Mouse (Mus musculus): Measurements from ENCODE around the gene Gpatch2. TPM values are rescaled to one million over a fixed set of nuclear protein-coding genes. Genes with fewer than 3 reads are reported as not detected.

The Gpatch2 gene
- 25.7 and 28.0 TPM in 2 replicates for polyA plus RNA-seq (2016; fragmentation: Nextera tagmentation; extraction: Ambion mirVana)

DNA sequence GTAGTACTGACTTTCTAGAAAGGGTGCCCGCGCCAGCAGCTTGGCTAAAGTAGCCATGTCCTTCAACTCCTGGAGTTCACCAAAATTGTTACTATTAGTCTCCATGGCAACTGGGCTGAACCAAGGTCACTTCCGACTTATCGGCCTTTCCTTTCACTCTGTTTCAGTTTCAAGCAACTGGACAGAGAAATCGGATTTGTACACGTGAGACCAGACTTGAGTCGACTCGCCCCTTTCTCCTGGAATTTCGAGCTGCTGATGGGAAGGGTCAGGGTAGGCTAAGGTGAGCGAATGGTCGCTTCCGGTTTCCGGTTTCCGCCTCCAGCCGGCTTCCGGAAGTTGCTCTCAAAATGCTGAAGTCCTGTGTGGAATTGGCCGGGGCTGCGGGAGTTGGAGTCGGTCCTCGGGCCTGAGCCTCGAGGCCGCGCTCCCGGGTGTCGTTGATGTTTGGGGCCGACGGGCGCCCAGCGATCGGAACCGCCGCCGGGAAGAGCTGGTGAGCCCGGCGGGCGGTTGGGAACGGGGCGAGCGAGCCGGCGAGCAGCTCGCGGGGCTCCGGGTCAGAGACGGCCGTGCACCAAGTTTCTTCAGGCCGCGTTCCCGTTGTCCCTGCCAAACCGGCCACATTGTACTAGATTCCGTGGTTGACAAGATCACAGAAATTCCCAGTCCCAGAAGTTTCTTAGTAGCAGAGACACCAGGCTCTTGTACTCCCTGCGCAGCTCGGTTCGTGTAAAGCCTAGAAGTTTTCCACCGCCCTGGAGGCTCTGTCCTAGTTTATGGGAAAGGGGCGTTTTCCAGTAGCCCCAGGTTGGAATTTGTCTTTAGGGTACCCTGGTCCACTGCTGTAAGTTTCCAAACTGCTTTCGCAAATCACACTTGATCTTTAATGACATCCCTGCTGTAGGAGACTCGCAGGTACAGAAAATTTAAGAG, at the start of gene Gpatch2, which contains the start of gene Spata17:
TSS of gene Gpatch2 (plus strand) at position 328 of the 936 bp plus-strand sequence.
TSS of gene Spata17 (minus strand) at position 285 of the 936 bp plus-strand sequence.
- Histone ChIP-seq H3K36me3 (no peaks in the 10 kb centered on the region), H3K4me3 (peak within 1 kb of the TSS; percentile 81), H3K4me1 (peaks cover 12% of the 10 kb centered on the region), H3K27me3 (ENCODE audit: low read depth, poor library complexity, severe bottlenecking) (no peaks in the 10 kb centered on the region), H3K27ac (replicated peaks) (peak within 1 kb of the TSS; percentile 93), H3K9me3 (replicated peaks) (no peaks in the 10 kb centered on the region)
- DNase-seq (ENCODE audit: low spot score): peak; percentile 87
- 2% methylated on average over 58 of the region's 58 CpGs for WGBS

DNA sequence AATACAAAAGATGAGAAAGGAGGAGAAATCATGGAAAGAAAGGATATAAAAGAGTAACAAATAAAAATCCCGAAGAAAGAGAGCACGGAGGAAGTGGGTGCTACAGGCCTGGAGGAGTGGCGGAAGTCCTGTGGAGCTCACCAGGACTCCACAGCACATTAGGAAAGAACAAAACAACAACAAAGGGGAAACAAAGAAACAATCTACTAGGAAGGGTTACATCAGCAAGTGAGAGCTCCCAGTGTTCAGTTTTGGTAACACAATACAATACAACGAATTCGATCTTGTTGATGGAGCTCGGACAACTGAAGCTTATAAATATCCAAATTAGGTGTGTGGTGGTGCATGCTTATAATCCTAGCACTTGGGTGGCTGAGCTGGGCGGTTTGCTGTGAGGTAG, 45.7 kb upstream of the Gpatch2 start:
- 69% methylated on average over 7 of the region's 7 CpGs for WGBS
- Histone ChIP-seq H3K27me3 (ENCODE audit: low read depth, poor library complexity, severe bottlenecking) (no peaks in the 10 kb centered on the region), H3K4me1 (peaks cover 5% of the 10 kb centered on the region; the same call in 1 of the 2 replicates), H3K9me3 (replicated peaks) (no peaks in the 10 kb centered on the region), H3K36me3 (no peaks in the 10 kb centered on the region), H3K27ac (replicated peaks) (no peak overlapping the region), H3K4me3 (no peak overlapping the region)
- no peak for DNase-seq (ENCODE audit: low spot score)

DNA sequence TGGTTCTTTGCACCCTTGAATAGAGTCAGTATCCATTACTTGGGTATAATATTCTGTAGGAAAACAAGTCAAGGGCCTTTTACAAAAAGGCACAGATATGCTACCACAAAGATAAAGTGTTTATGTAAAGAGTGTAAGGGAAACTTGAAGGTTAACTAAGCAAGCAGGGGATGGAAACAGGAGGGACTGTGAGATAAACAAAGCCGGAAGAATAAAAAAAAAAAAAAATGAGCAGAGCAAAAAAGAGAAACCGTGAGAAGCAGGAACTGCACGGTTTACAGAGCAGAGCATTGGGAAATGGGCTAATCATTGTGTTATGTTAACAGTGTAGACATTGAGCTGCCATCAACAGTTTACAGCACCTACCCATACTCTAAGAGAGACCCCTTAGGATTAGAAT, 44.9 kb upstream of the Gpatch2 start:
- no peak overlapping the region for H3K4me3 ChIP-seq
- H3K9me3 ChIP-seq (replicated peaks): no peaks in the 10 kb centered on the region
- peaks cover 5% of the 10 kb centered on the region; the same call in 1 of the 2 replicates for H3K4me1 ChIP-seq
- WGBS: 81% methylated on average over 3 of the region's 3 CpGs
- no peak overlapping the region for H3K27ac ChIP-seq (replicated peaks)
- no peaks in the 10 kb centered on the region for H3K27me3 ChIP-seq (ENCODE audit: low read depth, poor library complexity, severe bottlenecking)
- no peak for DNase-seq (ENCODE audit: low spot score)
- H3K36me3 ChIP-seq: no peaks in the 10 kb centered on the region

DNA sequence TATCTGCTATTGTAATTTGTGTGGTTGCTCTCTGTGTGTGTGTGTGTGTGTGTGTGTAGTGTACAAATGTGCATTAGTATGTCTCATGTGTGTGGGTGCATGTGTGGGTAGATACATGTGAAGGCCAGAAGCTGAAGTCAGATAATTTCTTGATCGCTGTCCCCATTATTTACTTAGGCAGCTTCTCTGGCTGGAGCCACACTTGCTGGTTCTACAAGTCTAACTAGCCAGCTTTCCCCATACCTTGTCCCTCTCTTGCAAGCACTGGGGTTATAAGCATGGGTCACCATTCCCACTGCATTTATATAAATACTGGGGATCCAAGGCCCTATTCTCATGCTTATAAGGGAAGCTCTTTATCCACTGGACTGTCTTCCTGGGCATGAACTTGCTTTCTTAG, 39.3 kb upstream of the Gpatch2 start:
- no peak for DNase-seq (ENCODE audit: low spot score)
- Histone ChIP-seq H3K36me3 (no peaks in the 10 kb centered on the region), H3K9me3 (replicated peaks) (no peaks in the 10 kb centered on the region), H3K27me3 (ENCODE audit: low read depth, poor library complexity, severe bottlenecking) (no peaks in the 10 kb centered on the region), H3K4me3 (no peak overlapping the region), H3K4me1 (peaks cover 5% of the 10 kb centered on the region; the same call in 1 of the 2 replicates), H3K27ac (replicated peaks) (no peak overlapping the region)
- 91% methylated on average over 1 of the region's 1 CpGs for WGBS

GRCm38 (mm10) chr1:187178546-187178945, 36.8 kb upstream of the Gpatch2 start:
- H3K4me3 ChIP-seq: no peak overlapping the region
- no peaks in the 10 kb centered on the region for H3K9me3 ChIP-seq (replicated peaks)
- no peaks in the 10 kb centered on the region for H3K36me3 ChIP-seq
- no peaks in the 10 kb centered on the region for H3K27me3 ChIP-seq (ENCODE audit: low read depth, poor library complexity, severe bottlenecking)
- DNase-seq (ENCODE audit: low spot score): no peak
- no peaks in the 10 kb centered on the region for H3K4me1 ChIP-seq
- H3K27ac ChIP-seq (replicated peaks): no peak overlapping the region
- 69% methylated on average over 1 of the region's 1 CpGs for WGBS

DNA sequence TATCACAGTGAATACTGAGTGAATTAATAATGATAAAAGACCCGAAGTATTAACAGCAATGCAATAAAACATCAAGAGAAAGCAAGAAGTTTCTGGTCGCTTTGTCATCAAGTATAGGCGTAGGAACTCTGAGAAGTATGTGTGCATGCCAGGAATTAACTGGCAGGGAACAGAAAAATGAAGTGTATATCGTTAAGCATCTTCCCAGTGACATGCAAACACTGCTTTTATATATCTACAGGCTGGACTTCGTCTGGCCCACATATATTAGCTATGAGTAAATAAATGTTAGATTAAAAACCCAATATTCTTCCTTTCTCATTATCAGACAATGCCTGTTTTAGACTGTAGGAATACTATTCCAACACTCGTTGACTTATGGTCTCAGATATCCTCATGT, 9.8 kb upstream of the Gpatch2 start:
- Histone ChIP-seq H3K36me3 (no peaks in the 10 kb centered on the region), H3K4me3 (no peak overlapping the region), H3K4me1 (no peaks in the 10 kb centered on the region), H3K27ac (replicated peaks) (no peak overlapping the region), H3K9me3 (replicated peaks) (no peaks in the 10 kb centered on the region), H3K27me3 (ENCODE audit: low read depth, poor library complexity, severe bottlenecking) (no peaks in the 10 kb centered on the region)
- no peak for DNase-seq (ENCODE audit: low spot score)
- WGBS: 87% methylated on average over 6 of the region's 6 CpGs

GRCm38 (mm10) chr1:187209496-187209895, 5.8 kb upstream of the Gpatch2 start:
- Histone ChIP-seq H3K27me3 (ENCODE audit: low read depth, poor library complexity, severe bottlenecking) (no peaks in the 10 kb centered on the region), H3K4me3 (no peak overlapping the region), H3K36me3 (no peaks in the 10 kb centered on the region), H3K27ac (replicated peaks) (no peak overlapping the region), H3K4me1 (no peaks in the 10 kb centered on the region), H3K9me3 (replicated peaks) (no peaks in the 10 kb centered on the region)
- WGBS: 62% methylated on average over 4 of the region's 4 CpGs
- DNase-seq (ENCODE audit: low spot score): no peak

GRCm38 (mm10) chr1:187210736-187211135, 4.6 kb upstream of the Gpatch2 start:
- Histone ChIP-seq H3K4me1 (0 out of 2 replicates have a peak, but pooled peaks cover 4% of the 10 kb centered on the region), H3K9me3 (replicated peaks) (no peaks in the 10 kb centered on the region), H3K4me3 (no peak overlapping the region), H3K27me3 (ENCODE audit: low read depth, poor library complexity, severe bottlenecking) (no peaks in the 10 kb centered on the region), H3K27ac (replicated peaks) (no peak overlapping the region), H3K36me3 (no peaks in the 10 kb centered on the region)
- 91% methylated on average over 4 of the region's 4 CpGs for WGBS
- no peak for DNase-seq (ENCODE audit: low spot score)

- 95% methylated on average over 9 of the region's 9 CpGs for WGBS
- Histone ChIP-seq H3K4me3 (no peak overlapping the region), H3K36me3 (no peaks in the 10 kb centered on the region), H3K27me3 (ENCODE audit: low read depth, poor library complexity, severe bottlenecking) (no peaks in the 10 kb centered on the region), H3K27ac (replicated peaks) (no peak overlapping the region), H3K9me3 (replicated peaks) (no peaks in the 10 kb centered on the region), H3K4me1 (peaks cover 12% of the 10 kb centered on the region)
- DNase-seq (ENCODE audit: low spot score): no peak
These were observed 1.5 kb downstream of the Gpatch2 start for GRCm38 (mm10) chr1:187216620-187217410.

GRCm38 (mm10) chr1:187220756-187221155, 5.4 kb downstream of the Gpatch2 start:
- no peak overlapping the region for H3K4me3 ChIP-seq
- DNase-seq (ENCODE audit: low spot score): no peak
- WGBS: 84% methylated on average over 6 of the region's 6 CpGs

GRCm38 (mm10) chr1:187226328-187227025, 11.2 kb downstream of the Gpatch2 start:
- H3K27ac ChIP-seq (replicated peaks): no peak overlapping the region
- no peaks in the 10 kb centered on the region for H3K4me1 ChIP-seq
- H3K4me3 ChIP-seq: no peak overlapping the region
- WGBS: 89% methylated on average over 11 of the region's 11 CpGs
- no peak for DNase-seq (ENCODE audit: low spot score)
- no peaks in the 10 kb centered on the region for H3K27me3 ChIP-seq (ENCODE audit: low read depth, poor library complexity, severe bottlenecking)
- H3K36me3 ChIP-seq: peaks cover 42% of the 10 kb centered on the region
- H3K9me3 ChIP-seq (replicated peaks): no peaks in the 10 kb centered on the region

More at GRCm38 (mm10) chr1:187220756-187221155, 5.4 kb downstream of the Gpatch2 start:
- H3K9me3 ChIP-seq (replicated peaks): no peaks in the 10 kb centered on the region
- H3K36me3 ChIP-seq: peaks cover 7% of the 10 kb centered on the region
- H3K27ac ChIP-seq (replicated peaks): no peak overlapping the region
- H3K4me1 ChIP-seq: peaks cover 8% of the 10 kb centered on the region
- no peaks in the 10 kb centered on the region for H3K27me3 ChIP-seq (ENCODE audit: low read depth, poor library complexity, severe bottlenecking)

GRCm38 (mm10) chr1:187228414-187229146, 13.3 kb downstream of the Gpatch2 start:
- no peaks in the 10 kb centered on the region for H3K27me3 ChIP-seq (ENCODE audit: low read depth, poor library complexity, severe bottlenecking)
- no peak overlapping the region for H3K4me3 ChIP-seq
- 95% methylated on average over 13 of the region's 13 CpGs for WGBS
- peaks cover 52% of the 10 kb centered on the region for H3K36me3 ChIP-seq
- H3K9me3 ChIP-seq (replicated peaks): no peaks in the 10 kb centered on the region
- no peak overlapping the region for H3K27ac ChIP-seq (replicated peaks)
- no peaks in the 10 kb centered on the region for H3K4me1 ChIP-seq
- DNase-seq (ENCODE audit: low spot score): no peak
